Mouse (Mus musculus): ENCODE results near the gene Mycbp2. TPM values are rescaled to one million over a fixed set of nuclear protein-coding genes. Genes with fewer than 3 reads are reported as not detected.

Gene Mycbp2
- polyA plus RNA-seq, 1 experiment = 62.7 TPM

GRCm38 (mm10) chr14:103102731-103103335 lies 243.8 kb downstream of the Mycbp2 start:
- no peak for DNase-seq (ENCODE audit: low read depth)

GRCm38 (mm10) chr14:103102246-103102645 lies 244.4 kb downstream of the Mycbp2 start:
- DNase-seq (ENCODE audit: low read depth) = no peak

- no peak for DNase-seq (ENCODE audit: low read depth)
These were observed 245.4 kb downstream of the Mycbp2 start for GRCm38 (mm10) chr14:103101171-103101570.

- DNase-seq (ENCODE audit: low read depth) = no peak
These were observed 246.3 kb downstream of the Mycbp2 start for GRCm38 (mm10) chr14:103100296-103100695.

- peak; percentile 79 for DNase-seq (ENCODE audit: low read depth)
These were observed 247.2 kb downstream of the Mycbp2 start, which contains the start of gene Fbxl3 for GRCm38 (mm10) chr14:103099238-103099933. Gene Fbxl3 (minus strand): TSS chr14:103099566.

GRCm38 (mm10) chr14:103098587-103099235 lies 247.9 kb downstream of the Mycbp2 start:
- no peak for DNase-seq (ENCODE audit: low read depth)

- no peak for DNase-seq (ENCODE audit: low read depth)
These were observed 248.4 kb downstream of the Mycbp2 start for GRCm38 (mm10) chr14:103098213-103098586.

GRCm38 (mm10) chr14:103096621-103097020 lies 250.0 kb downstream of the Mycbp2 start:
- DNase-seq (ENCODE audit: low read depth) = peak; percentile 46

- no peak for DNase-seq (ENCODE audit: low read depth)
These were observed 250.8 kb downstream of the Mycbp2 start for GRCm38 (mm10) chr14:103095826-103096225.

GRCm38 (mm10) chr14:103095036-103095435 lies 251.6 kb downstream of the Mycbp2 start:
- no peak for DNase-seq (ENCODE audit: low read depth)

GRCm38 (mm10) chr14:103093670-103094069 lies 252.9 kb downstream of the Mycbp2 start:
- DNase-seq (ENCODE audit: low read depth) = no peak

GRCm38 (mm10) chr14:103093236-103093635 lies 253.4 kb downstream of the Mycbp2 start:
- DNase-seq (ENCODE audit: low read depth) = no peak

GRCm38 (mm10) chr14:103088624-103089023 lies 258.0 kb downstream of the Mycbp2 start:
- no peak for DNase-seq (ENCODE audit: low read depth)

- no peak for DNase-seq (ENCODE audit: low read depth)
These were observed 258.8 kb downstream of the Mycbp2 start for GRCm38 (mm10) chr14:103087846-103088245.

GRCm38 (mm10) chr14:103086671-103087324 lies 259.8 kb downstream of the Mycbp2 start:
- DNase-seq (ENCODE audit: low read depth) = no peak

GRCm38 (mm10) chr14:103085840-103086533 lies 260.6 kb downstream of the Mycbp2 start:
- no peak for DNase-seq (ENCODE audit: low read depth)

- no peak for DNase-seq (ENCODE audit: low read depth)
These were observed 267.2 kb downstream of the Mycbp2 start for GRCm38 (mm10) chr14:103079209-103079977.

- peak; percentile 84 for DNase-seq (ENCODE audit: low read depth)
These were observed 268.4 kb downstream of the Mycbp2 start for GRCm38 (mm10) chr14:103078006-103078912.

- DNase-seq (ENCODE audit: low read depth) = no peak
These were observed 269.2 kb downstream of the Mycbp2 start for GRCm38 (mm10) chr14:103077272-103078005.

Data from gonadal fat pad, adult 2 months (tissue).